Mouse (Mus musculus): Measurements from ENCODE around the gene Zdhhc19.

Gene Zdhhc19

DNA sequence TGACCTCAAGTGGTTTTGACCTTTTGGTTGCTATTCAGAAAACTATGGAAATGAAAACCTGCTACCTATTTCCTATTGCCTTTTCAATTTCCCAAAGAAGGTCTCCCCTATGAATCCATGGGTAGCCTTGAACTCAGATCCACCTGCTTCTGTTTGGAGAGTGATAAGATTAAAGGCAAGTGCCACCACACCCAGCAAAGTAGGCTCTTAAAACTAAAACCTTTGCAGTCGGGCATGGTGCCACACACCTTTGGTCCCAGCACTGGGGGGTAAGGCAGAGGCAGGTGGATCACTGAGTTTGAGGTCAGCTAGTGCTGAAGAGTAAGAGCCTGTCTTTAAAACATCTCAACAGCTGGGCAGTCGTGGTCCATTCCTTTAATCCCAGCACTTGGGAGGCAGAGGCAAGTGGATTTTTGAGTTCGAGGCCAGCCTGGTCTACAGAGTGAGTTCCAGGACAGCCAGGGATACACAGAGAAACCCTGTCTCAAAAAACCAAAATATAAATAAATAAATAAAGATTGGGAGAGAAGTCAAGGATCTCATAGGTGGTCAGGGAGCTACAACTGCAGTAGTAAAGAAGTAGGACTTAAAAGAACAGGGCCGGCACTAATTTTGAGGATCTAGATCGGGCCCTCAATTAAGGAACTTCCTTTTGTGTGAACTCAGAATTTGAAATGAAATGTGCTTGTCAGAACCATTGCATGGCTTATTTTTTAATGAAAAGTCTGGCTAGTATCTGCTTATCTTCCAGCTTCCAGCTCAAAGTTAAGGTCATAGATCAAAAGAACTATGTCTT, 114.6 kb downstream of the Zdhhc19 start:
- DNase-seq, result no peak
